Mouse (Mus musculus) olfactory bulb, adult 2 months (tissue): ENCODE results near the gene Tbc1d15.

Experiments used
- CTCF ChIP-seq: fragments of 200-500 bp; IDR thresholded peaks from 2 replicates; pipeline ENCODE4 v1.5.1; 2012; ENCODE audit warnings: low read depth, mild to moderate bottlenecking, low read length, moderate library complexity; ENCODE audit not compliant: insufficient read depth
- POLR2A ChIP-seq: fragments of 200-500 bp; IDR thresholded peaks from 2 replicates; pipeline ENCODE4 v1.6.1; 2012; ENCODE audit warnings: mild to moderate bottlenecking, low read depth, low read length, moderate library complexity; ENCODE audit not compliant: insufficient read depth

- TF ChIP-seq POLR2A = no peak
- TF ChIP-seq CTCF = no peak
Observed at GRCm38 (mm10) chr10:115205825-115206224, 45.4 kb downstream of the Tbc1d15 start.
